Mouse (Mus musculus): ENCODE results near the gene Ndufb3.
"Not testable (repeated sequence)": the region's sequence is repeated elsewhere in the genome, so short reads cannot be mapped to it uniquely, and the experiment has no call there.

Gene Ndufb3

DNA sequence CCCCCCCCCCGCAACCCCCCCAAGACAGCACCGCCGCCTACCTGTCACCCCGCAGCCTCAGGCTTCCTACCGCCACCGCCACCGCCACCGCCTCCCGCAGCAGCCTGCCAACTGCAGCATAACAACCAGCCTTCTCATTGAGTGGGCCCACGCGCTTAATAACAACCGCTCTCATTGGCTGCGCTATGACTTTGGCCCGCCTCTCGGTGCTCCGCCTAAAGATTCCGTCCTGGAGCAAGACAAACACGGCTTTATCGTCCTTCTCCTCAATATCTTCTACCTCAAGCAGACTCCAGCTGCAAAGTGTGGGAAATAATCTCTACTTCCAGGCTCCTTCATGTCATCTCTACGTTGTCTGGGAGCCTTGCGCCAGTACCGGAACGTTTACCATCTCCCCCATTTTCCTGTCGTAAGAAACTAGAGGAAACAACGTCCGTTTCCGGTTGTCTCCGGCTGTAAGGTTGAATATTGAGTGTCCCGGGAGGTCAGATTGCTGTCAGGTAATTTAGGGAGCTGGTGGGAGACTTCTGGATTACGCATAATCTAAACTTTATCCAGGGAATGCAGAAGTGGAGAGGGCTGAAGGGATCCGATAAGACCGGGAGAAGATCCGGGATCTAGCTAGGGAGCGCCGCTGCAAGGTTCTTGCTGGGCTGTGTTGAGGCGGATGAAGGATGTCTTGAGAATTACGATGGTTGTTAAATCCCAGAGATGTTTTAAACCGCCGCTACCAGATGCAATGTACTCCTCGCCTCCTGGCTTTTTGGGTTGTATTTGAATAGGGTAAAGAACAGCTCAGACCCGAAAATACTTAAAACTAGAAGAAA, at the start of gene Ndufb3, which contains the start of gene Fam126b:
Ndufb3 (plus strand) TSS at position 214 of the 827 bp plus-strand sequence.
Fam126b (minus strand) TSS at position 153 of the 827 bp plus-strand sequence.
- DNase-seq (ENCODE audit: low read depth in 2 of 2, low spot score in 2 of 2), result peak; percentile 87 to 88

DNA sequence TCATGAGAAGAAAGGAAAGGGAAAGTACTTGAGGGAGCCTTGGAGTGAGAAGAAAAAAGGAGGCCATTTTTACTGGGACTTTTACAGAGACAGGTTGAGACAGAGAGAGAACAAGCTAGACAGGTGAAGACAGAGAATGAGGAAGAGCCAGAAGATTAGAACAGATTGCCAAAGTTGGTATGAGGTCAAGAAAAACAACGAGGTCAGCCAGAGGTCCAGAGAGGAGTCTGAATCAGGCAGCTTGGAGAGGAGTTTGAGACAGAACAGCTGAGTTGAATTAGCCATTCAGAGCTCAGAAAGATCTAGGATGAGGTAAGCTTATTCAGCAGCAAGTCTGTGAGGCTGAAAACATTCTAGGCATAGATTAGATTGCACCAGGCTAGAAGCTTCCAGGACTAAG, 44.8 kb upstream of the Ndufb3 start:
- DNase-seq (ENCODE audit: low read depth in 2 of 2, low spot score in 2 of 2), result no peak

DNA sequence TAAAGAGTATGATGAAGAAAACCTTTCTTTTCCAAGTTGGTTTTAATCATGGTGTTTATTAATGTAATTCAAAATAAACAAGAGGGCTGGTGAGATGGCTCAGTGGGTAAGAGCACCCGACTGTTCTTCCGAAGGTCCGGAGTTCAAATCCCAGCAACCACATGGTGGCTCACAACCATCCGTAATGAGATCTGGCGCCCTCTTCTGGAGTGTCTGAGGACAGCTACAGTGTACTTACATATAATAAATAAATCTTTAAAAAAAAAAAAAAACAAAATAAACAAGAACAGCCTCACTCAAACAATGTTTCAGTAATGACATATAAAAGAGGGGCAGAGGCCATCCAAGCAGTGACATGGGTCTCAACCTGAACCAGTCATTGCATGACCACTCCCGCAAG, 25.8 kb upstream of the Ndufb3 start:
- DNase-seq (ENCODE audit: low read depth in 2 of 2, low spot score in 2 of 2), result not testable (repeated sequence)

DNA sequence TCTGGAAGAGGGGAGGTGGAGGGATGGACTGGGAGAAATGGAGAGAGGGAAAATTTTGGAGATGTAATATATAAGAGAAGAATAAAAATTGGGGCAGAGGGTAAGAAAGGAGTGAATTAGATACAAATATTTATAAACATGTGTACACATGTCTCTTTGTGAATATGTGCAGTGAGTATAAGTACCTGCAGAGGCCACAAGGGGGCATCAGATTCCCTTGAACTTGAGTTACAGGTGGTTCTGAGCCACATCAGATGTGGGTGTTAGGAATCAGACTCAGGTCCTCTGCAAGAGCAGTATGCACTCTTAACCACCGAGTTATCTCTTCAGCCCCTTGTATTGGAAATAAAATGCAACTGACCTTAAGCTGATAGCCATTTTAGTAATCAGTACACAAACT, 23.7 kb upstream of the Ndufb3 start:
- peak; percentile 49 to 71 for DNase-seq (ENCODE audit: low read depth in 2 of 2, low spot score in 2 of 2)

DNA sequence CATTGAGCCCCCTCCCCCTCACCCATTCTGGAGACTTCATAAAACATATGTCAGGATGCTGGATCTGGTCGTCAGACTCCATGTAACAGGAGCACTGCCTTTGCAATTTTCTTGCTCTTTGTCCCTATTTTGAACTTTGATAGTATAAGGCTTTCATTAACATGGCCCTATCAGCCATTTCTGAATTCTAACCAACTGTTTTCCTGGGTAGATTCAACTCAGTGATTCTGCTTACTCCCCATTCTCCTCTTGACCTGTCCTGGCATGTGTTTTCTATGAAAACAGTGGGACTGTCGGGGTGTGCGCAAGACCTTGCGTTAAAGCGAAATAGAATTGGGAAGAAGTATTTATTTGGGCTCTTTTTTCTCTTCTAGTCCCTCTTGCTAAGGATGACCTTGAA, 21.2 kb upstream of the Ndufb3 start:
- DNase-seq (ENCODE audit: low read depth in 2 of 2, low spot score in 2 of 2), result no peak

DNA sequence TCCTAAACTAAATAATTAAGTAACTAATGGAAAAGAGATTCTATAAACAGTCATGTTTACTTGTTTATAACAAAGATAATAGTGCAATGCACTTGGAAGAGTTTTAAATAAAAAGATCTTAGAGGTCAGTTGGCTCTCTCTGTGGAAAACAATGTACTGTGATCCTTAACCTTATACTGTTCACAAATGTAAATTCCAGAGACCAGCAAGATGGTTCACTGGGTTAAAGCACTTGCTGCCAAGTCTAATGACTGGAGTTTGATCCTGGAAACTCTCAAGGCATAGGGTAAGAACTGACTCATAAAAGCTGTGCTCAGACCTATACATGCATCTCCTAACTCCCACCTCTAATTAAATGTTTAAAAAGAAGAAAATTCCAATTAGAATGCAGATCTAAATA, 19.6 kb upstream of the Ndufb3 start:
- no peak for DNase-seq (ENCODE audit: low read depth in 2 of 2, low spot score in 2 of 2)

DNA sequence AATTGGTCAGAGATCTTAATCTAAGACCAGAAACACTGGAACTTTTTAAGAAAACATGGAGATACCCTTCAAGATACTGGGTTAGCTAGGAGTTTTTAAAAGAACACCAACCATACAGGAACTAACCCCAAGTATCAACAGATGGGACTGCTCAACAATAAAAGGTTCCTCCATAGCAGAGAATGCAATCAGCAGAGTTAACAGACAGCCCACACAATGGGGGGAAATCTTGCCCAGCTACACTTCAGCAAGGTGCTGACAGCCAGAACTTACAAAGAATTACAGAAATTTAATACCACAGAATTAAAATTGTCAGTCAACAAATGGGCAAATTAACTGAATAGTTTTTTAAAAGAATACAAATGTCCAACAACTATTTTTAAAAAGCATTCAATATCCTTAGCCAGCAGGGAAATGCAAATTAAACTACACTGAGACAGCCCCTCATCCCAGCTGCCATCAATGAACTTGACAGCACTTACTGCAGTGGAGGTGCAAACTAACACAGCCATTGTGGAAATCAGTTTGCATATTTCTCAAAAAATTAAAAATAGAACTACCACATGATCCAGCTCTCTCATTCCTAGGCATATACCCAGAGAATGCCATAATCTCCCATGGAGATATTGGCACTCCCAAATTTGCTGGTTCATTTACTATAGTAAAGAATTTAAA, 17.6 kb upstream of the Ndufb3 start:
- no peak for DNase-seq (ENCODE audit: low read depth in 2 of 2, low spot score in 2 of 2)

DNA sequence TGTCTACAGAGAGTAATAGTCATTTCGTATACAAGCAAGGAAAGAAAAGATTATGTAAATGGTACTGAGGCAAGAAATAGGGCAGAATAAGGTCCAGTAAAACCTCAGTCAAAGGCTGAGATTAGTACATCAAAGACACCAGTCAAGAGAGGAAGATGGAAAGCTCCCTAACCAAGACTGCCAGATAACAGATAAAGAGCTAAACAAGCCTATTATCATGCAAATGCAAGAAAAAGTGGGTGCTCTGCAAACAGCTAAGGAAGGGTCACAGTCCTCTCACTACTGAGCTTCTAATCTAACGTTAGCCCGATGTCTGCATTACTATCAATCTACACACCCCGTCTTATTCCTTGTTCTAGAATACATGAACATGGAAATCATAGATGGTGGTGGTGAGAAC, 15.7 kb upstream of the Ndufb3 start:
- DNase-seq (ENCODE audit: low read depth in 2 of 2, low spot score in 2 of 2), result no peak

DNA sequence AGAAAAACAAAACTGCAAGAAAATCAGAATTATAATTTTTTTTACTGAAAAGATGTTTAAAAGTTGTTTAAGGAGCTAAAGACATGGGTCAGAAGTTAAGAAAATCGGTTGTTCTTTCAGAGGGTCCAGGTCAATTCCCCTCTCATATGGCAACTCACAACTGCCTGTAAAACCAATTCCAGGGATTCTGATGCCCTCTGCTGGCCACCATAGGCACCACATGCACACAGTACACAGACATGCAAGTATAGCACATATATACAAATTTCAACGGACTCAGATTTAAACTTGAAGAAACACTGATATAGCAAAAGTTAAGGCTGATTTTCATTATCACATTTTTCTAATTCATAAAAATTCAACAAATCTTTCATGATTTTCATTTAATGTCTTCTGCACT, 7.0 kb upstream of the Ndufb3 start:
- DNase-seq (ENCODE audit: low read depth in 2 of 2, low spot score in 2 of 2), result peak; percentile 15 to 36

DNA sequence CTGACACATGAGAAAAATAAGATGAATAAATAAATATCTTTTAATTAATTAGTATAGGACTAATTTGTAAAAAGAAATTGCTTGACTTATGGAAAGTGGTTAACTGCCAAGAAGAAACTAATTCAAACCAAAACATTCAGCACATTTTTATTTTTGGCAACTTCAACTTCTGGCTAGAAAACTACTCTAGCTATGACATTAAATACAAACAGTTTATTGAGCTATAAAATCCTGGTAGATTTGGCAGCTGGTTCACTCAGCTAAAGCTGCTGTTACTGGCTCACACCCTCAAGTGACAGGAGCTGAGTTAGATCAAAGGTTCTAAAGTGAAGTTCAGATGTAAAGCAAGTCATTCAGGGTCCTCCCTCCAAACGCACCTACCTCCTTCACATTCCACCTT, 3.6 kb upstream of the Ndufb3 start:
- DNase-seq (ENCODE audit: low read depth in 2 of 2, low spot score in 2 of 2), result no peak

DNA sequence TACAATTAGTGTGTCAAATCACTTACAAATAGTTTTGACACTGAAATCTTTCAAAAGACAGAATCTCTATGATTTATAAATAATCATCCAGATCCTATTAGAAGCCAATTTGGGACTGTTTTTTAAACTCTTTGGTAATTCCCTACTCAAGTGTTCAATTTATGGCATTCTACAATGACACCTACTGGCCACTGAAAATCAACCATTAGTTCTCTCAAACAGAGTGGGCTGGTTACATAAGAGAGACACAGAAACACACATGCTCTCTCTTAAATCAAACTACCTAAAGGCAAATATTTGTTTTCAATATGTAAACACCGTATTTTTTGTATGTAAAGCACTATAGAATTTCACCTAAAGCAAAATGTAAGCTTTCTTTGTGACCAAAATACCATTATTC, 1.9 kb upstream of the Ndufb3 start:
- no peak for DNase-seq (ENCODE audit: low read depth in 2 of 2, low spot score in 2 of 2)

DNA sequence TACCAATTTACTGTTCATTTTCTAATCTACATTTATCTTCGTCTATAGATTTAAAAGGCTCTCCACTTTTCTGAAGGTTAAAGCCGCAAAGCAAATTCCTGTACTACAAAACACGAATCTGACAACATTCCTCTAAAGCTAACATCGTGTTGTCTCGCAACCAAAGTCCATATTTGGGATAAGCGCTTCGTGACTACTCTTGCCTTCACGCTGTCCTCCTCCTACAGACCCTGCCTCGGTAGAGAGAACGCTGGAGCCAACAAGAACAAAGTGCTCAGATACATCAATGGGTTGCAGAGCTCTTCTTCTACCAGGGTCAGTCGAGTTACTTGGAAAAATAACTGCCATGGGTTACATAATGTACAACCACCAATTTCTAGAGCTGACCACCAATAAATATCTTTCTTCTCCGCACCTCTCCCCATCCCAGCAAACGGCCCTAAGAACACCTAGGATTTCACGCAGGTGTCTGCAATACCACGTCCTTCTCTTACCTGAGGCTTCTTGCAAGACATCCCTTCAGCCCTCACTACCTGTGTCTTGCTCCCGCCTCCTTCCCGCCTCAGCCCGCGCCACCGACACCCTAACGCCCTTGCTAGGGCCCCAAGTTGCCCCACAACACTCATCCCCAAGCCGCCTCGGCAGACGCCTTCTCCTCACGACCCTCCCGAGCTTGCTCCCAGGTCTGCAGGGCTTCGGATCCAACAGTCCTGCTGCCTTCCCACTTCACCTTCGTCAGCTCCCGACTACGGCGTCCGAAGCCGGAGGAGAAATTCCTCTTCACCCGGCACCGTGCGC, 612 bp upstream of the Ndufb3 start:
- DNase-seq (ENCODE audit: low read depth in 2 of 2, low spot score in 2 of 2), result peak in 1 of 2 experiments; percentile 18

DNA sequence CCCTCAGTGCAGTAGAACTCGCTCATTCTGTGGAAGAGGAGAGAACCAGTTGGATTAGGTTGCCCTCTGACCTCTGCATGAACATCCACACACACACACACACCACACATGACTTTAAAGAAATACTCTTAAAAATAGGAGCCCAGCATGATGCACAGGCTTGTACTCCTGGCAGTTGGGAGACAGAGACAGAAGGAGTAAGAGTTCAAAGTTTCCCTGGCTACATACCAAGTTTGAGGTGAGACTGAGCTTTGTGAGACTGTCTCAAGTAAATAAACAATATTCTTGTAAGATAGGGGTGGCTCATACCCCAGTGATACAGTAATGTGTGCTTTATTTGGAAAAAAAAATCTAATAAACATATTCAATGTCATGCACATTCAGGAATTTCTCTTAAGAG, 1.3 kb downstream of the Ndufb3 start:
- no peak for DNase-seq (ENCODE audit: low read depth in 2 of 2, low spot score in 2 of 2)

DNA sequence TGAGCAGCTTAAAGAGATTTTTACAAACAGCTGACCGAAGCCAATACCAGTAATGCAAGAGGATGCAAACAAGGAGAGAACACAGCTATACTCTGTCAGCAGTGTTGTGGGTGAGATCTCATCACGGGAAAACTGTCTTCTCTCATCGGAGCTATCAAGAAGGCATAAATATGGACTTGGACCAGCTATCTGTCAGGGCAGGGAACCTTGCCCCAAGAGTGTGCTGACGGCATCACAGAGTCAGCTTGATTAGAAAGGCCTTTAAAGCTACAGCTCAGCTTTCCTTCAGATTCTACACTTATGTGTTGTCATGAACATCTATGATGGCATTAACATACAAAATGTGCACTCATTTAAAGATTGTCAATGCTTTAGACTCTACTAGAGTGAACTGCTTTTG, 16.5 kb downstream of the Ndufb3 start:
- DNase-seq (ENCODE audit: low read depth in 2 of 2, low spot score in 2 of 2), result no peak

DNA sequence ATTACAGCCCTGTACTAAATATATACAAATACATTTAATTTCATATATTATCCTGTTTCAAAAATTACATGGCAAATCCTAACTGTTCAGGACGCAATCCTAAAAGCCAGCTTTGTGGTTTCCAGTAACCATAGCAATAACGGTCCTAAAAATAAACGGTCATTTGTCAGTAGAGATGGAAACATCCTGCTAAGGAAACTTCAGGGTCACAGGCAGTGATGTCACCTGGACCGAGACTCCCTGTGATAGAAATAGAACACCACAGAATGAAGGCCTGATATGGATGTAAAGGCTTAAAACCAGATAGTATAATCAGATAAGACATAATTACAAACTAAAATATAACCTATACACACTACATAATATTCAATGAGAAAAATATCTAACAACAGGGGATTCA, 17.6 kb downstream of the Ndufb3 start:
- DNase-seq (ENCODE audit: low read depth in 2 of 2, low spot score in 2 of 2), result no peak

DNA sequence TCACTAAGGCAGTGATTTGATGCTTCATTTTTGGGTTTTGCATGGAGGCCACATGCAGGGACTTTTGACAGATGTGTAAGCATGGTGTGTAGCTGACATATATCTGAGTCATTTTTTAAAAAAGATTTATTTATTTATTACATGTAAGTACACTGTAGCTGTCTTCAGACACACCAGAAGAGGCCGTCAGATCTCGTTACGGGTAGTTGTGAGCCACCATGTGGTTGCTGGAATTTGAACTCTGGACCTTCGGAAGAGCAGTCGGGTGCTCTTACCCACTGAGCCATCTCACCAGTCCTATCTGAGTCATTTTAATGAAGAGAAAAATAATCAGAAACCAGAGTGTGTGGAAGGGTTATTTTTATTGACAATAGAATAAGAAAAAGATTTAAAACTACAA, 23.4 kb downstream of the Ndufb3 start:
- not testable (repeated sequence) for DNase-seq (ENCODE audit: low read depth in 2 of 2, low spot score in 2 of 2)

DNA sequence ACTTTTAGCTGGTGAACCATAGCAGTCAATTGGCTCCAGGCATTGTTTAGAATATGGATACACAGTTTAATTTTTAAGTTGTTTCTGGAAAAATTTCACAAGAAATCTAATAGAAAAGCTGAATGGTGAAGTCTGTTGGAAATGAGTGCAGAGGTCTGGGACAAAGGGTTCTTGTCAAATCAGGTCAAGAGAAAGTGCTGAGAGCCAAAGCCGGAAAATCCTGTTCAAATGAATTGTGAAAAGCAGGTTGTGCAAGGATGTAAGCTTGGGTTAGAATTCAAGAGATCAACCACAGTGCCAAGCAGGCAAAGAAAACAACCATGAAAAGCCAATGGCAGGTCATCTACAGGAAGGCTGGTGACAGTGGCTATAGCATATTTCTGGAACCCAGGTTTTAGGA, 24.0 kb downstream of the Ndufb3 start:
- no peak for DNase-seq (ENCODE audit: low read depth in 2 of 2, low spot score in 2 of 2)

DNA sequence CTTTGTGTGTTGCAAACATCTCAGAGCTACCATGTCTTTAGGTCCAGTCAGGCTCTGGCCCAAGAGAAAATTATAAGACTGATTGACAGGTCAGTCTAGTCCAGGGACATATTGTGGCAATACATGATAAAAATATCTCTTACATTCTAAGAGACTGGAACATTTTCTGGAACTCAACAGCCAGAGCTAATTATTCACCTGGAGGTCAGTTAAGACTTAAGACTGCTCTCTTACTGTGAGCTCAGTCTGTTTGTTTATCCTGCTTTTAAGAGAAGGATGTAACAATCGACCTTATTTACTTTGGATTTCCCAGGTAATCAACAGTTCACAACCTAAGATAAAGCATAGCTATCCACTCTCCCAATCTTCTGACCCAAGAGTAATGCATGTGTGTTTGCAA, 24.4 kb downstream of the Ndufb3 start:
- DNase-seq (ENCODE audit: low read depth in 2 of 2, low spot score in 2 of 2), result no peak

DNA sequence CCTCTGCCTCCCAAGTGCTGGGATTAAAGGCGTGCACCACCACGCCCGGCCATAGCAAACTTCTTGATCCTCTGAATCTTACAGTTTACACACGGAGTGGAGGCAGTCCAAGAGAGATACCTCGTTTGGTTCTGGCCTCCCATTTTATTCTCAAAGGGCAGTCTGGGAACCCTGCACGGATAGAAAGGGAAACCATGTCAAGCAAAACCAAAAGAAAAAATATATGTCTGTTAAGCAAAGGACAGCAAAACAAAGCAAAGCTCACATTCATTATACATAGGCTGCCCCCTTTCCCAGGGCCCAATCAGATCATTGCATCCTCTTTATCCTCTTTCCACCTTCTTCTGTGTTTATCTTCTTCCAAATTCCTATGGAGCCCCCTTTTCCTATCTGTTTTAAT, 27.6 kb downstream of the Ndufb3 start:
- peak; percentile 18 to 31 for DNase-seq (ENCODE audit: low read depth in 2 of 2, low spot score in 2 of 2)

DNA sequence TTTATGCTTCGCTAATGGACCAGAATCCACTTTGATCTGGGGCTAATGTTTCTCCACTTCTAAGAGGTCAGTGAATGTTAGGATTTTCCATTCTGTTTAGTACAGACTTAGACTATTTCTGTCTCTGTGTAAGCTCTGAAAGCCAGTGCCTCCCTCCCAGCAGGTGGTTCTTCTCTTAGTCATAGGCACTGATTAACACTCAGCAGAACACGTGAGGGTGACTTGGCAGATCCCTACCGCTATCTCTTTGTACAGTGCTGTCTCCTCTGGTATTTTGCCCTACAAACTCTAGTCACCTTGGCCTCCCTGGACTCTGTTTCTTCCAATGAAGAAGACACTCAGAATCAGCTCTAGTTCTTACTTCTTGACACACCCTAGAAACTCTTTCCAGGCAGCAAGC, 28.2 kb downstream of the Ndufb3 start:
- DNase-seq (ENCODE audit: low read depth in 2 of 2, low spot score in 2 of 2), result no peak

DNA sequence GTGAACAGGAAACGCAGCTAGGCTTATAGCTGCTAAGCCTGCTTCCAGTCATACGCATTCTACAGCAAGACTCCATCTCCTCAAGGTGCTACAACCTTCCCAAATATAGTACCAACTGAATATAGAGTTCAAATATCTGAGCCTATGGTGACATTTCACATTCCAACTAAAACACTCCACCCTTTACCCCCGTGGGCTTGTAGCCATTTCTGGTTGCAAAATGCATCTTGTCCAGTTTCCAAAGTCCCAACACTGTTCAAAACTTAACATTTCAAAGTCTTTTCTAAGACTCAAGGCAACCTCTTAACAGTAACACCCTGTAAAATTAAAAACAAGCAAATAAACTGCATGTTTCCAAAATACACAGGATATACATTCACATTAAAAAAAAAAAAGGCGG, 29.0 kb downstream of the Ndufb3 start:
- DNase-seq (ENCODE audit: low read depth in 2 of 2, low spot score in 2 of 2), result no peak

DNA sequence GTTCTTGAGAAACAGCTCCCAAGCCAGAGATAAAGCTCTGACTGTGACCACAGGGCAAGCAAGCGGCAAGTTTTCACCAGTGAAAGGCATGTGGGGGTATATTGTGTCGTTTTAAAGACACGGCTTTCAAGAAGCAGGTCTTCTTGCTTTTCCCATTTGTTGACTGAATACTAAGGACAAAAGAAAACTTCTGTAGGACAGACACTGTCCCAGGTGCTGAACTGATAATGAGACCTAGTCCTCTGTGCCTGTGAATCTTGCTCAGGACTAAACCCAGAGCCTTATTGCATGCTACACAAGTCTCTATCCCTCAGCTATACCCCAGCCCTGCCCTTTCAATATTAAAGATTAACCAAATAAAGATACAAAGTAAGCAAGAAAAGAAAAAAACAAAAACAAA, 30.0 kb downstream of the Ndufb3 start:
- DNase-seq (ENCODE audit: low read depth in 2 of 2, low spot score in 2 of 2), result no peak

All from CD8-positive naive resting alpha-beta T cell, adult 2 months (primary cell).